Mouse (Mus musculus) thymus, postnatal 36 days (tissue): ENCODE results near the gene Yy1.

Experiments
- DNase-seq, 2 experiments: peaks; one replicate each; pipeline ENCODE4 v3.0.0; 2022; ENCODE audit warnings: mixed read lengths in 2 of 2

Gene Yy1

DNA sequence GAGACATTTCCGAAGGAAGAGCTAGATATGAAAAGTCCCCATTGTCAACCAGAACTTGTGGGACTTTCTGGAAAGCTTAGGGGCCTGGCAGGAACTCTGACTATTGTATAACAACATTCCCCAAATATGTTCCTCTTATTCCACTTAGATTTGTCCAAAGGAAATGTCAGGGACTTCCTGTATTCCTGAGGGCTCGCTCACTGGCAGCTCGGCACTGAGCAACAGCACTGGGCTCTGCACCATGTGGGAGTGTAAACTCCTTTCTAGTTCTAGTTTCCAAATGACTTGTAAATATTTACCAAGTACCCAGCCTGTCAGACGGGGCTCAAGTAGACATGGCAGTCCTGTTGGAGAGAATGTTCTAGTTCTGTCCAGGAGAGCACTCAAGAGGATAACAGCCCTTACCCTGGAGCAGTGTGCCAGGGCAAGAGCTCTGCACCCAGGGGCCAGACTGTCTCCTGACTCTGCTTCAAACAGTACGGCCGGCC lies 72.3 kb downstream of the Yy1 start:
- DNase-seq = no peak

- DNase-seq = peak; percentile 25 to 26
Measured at GRCm38 (mm10) chr12:108869575-108869974, 76.8 kb downstream of the Yy1 start.
